Mouse (Mus musculus): ENCODE data around the gene Krtap26-1.

GRCm38 (mm10) chr16:88640053-88640452 lies 7.5 kb downstream of the Krtap26-1 start:
- no peak for TF ChIP-seq CTCF (IDR thresholded peaks at IDR 0.05; ENCODE audit: borderline replicate concordance, control insufficient read depth, extremely low read depth, insufficient read depth, low read length, poor library complexity)
- no peak for TF ChIP-seq POLR2A (IDR thresholded peaks at IDR 0.05; ENCODE audit: control insufficient read depth, extremely low read depth, insufficient read depth, low read length, poor library complexity)

Data from thymus, adult 2 months (tissue).